Mouse (Mus musculus) embryonic facial prominence, embryonic 10.5 days (tissue): ENCODE results near the gene Wdr17. TPM values are rescaled to one million over a fixed set of nuclear protein-coding genes. Genes with fewer than 3 reads are reported as not detected.
"Not testable (repeated sequence)": the region's sequence is repeated elsewhere in the genome, so short reads cannot be mapped to it uniquely, and the experiment has no call there.

ENCODE experiments used
- DNase-seq: peaks from one replicate; pipeline ENCODE4 v3.0.0-alpha.2; 2017; ENCODE audit warnings: low spot score
- H3K27ac ChIP-seq: fragments of 300-500 bp; sonication (generic); replicated peaks from 2 replicates; pipeline ENCODE4 v1.5.1; 2016; ENCODE audit warnings: mild to moderate bottlenecking
- H3K27me3 ChIP-seq: fragments of 300-500 bp; sonication (generic); replicated peaks from 2 replicates; pipeline ENCODE4 v1.6.1; 2016; ENCODE audit warnings: low read depth, mild to moderate bottlenecking; ENCODE audit not compliant: poor library complexity, severe bottlenecking
- H3K36me3 ChIP-seq: fragments of 300-500 bp; sonication (generic); replicated peaks from 2 replicates; pipeline ENCODE4 v1.6.1; 2016; ENCODE audit warnings: mild to moderate bottlenecking, moderate library complexity
- H3K4me1 ChIP-seq: fragments of 300-500 bp; sonication (generic); 2 replicates; pipeline ENCODE4 v1.6.1; 2016
- H3K4me3 ChIP-seq: fragments of 300-500 bp; sonication (generic); 2 replicates; pipeline ENCODE4 v1.5.1; 2016; ENCODE audit warnings: mild to moderate bottlenecking, moderate library complexity
- H3K9me3 ChIP-seq: fragments of 300-500 bp; sonication (generic); 2 replicates; pipeline ENCODE4 v1.6.1; 2016; ENCODE audit warnings: mild to moderate bottlenecking
- WGBS: fragments of 180-500 bp; shearing (Covaris S2); methylation state at CpG from one replicate; pipeline ENCODE4 v1.1.7; 2016; 5-methylcytosine and 5-hydroxymethylcytosine counted together
- polyA plus RNA-seq: library from polyadenylated mRNA; unstranded; fragments of >200 nt; fragmentation: Nextera tagmentation; extraction: Ambion mirVana; gene quantifications from 2 replicates; pipeline ENCODE4 v1.2.1, GENCODE M21; 2016

Gene Wdr17
- polyA plus RNA-seq, 1 experiment from 2014 or later = 1.8 TPM

- no peak for DNase-seq
- 77% methylated on average over 4 of the region's 4 CpGs for whole genome bisulfite sequencing
- no peak overlapping the region for H3K4me3 ChIP-seq
- no peaks in the 10 kb centered on the region for H3K9me3 ChIP-seq
- H3K27ac ChIP-seq = no peak overlapping the region
- no peaks in the 10 kb centered on the region for H3K36me3 ChIP-seq
- no peaks in the 10 kb centered on the region for H3K27me3 ChIP-seq
- no peaks in the 10 kb centered on the region for H3K4me1 ChIP-seq
Observed at GRCm38 (mm10) chr8:54638634-54639033, 248.3 kb downstream of the Wdr17 start.

- not testable (repeated sequence) for H3K36me3 ChIP-seq, H3K4me3 ChIP-seq, H3K27me3 ChIP-seq, DNase-seq, H3K27ac ChIP-seq, H3K4me1 ChIP-seq, H3K9me3 ChIP-seq
- 86% methylated on average over 17 of the region's 17 CpGs for WGBS
Observed at GRCm38 (mm10) chr8:54616710-54617109, 270.3 kb downstream of the Wdr17 start.

GRCm38 (mm10) chr8:54610238-54610637 is 276.7 kb downstream of the Wdr17 start:
- no peak overlapping the region for H3K27ac ChIP-seq
- no peaks in the 10 kb centered on the region for H3K27me3 ChIP-seq
- H3K4me1 ChIP-seq = no peaks in the 10 kb centered on the region
- DNase-seq = no peak
- H3K9me3 ChIP-seq = no peaks in the 10 kb centered on the region
- 73% methylated on average over 4 of the region's 4 CpGs for WGBS
- H3K36me3 ChIP-seq = no peaks in the 10 kb centered on the region
- H3K4me3 ChIP-seq = no peak overlapping the region

GRCm38 (mm10) chr8:54609336-54609735 is 277.6 kb downstream of the Wdr17 start:
- 91% methylated on average over 2 of the region's 2 CpGs for WGBS
- H3K4me3 ChIP-seq = no peak overlapping the region
- no peak overlapping the region for H3K27ac ChIP-seq
- no peaks in the 10 kb centered on the region for H3K4me1 ChIP-seq
- H3K9me3 ChIP-seq = no peaks in the 10 kb centered on the region
- no peaks in the 10 kb centered on the region for H3K27me3 ChIP-seq
- no peaks in the 10 kb centered on the region for H3K36me3 ChIP-seq
- no peak for DNase-seq

- Histone ChIP-seq H3K27ac (no peak overlapping the region), H3K4me3 (no peak overlapping the region), H3K9me3 (no peaks in the 10 kb centered on the region), H3K36me3 (no peaks in the 10 kb centered on the region), H3K27me3 (no peaks in the 10 kb centered on the region), H3K4me1 (peaks cover 7% of the 10 kb centered on the region)
- 76% methylated on average over 4 of the region's 4 CpGs for WGBS
- no peak for DNase-seq
Observed at GRCm38 (mm10) chr8:54603440-54603839, 283.5 kb downstream of the Wdr17 start.

- no peaks in the 10 kb centered on the region for H3K27me3 ChIP-seq
- H3K4me1 ChIP-seq = peaks cover 7% of the 10 kb centered on the region
- no peaks in the 10 kb centered on the region for H3K36me3 ChIP-seq
- peak within 1 kb of the TSS; percentile 53 for H3K4me3 ChIP-seq
- no peak within 1 kb of the TSS for H3K27ac ChIP-seq
- DNase-seq = peak; percentile 66
- no peaks in the 10 kb centered on the region for H3K9me3 ChIP-seq
- 8% methylated on average over 21 of the region's 21 CpGs for WGBS
Observed at GRCm38 (mm10) chr8:54600671-54601251, 286.2 kb downstream of the Wdr17 start, which contains the start of gene Spata4. Gene Spata4 (plus strand): TSS chr8:54600781.

- Histone ChIP-seq H3K27ac (no peak overlapping the region), H3K4me3 (no peak overlapping the region), H3K9me3 (no peaks in the 10 kb centered on the region), H3K27me3 (no peaks in the 10 kb centered on the region), H3K4me1 (peaks cover 7% of the 10 kb centered on the region), H3K36me3 (no peaks in the 10 kb centered on the region)
- DNase-seq = no peak
- 89% methylated on average over 2 of the region's 2 CpGs for WGBS
Observed at GRCm38 (mm10) chr8:54597386-54597785, 289.6 kb downstream of the Wdr17 start.

GRCm38 (mm10) chr8:54596940-54597339 is 290.0 kb downstream of the Wdr17 start:
- Histone ChIP-seq H3K4me1 (peaks cover 7% of the 10 kb centered on the region), H3K27ac (no peak overlapping the region), H3K9me3 (no peaks in the 10 kb centered on the region), H3K36me3 (no peaks in the 10 kb centered on the region), H3K4me3 (no peak overlapping the region), H3K27me3 (no peaks in the 10 kb centered on the region)
- no peak for DNase-seq
- 82% methylated on average over 2 of the region's 2 CpGs for WGBS

- Histone ChIP-seq H3K4me3 (no peak overlapping the region), H3K4me1 (peaks cover 7% of the 10 kb centered on the region), H3K36me3 (no peaks in the 10 kb centered on the region), H3K9me3 (no peaks in the 10 kb centered on the region), H3K27ac (no peak overlapping the region), H3K27me3 (no peaks in the 10 kb centered on the region)
- DNase-seq = no peak
- 69% methylated on average over 2 of the region's 2 CpGs for WGBS
Observed at GRCm38 (mm10) chr8:54596051-54596450, 290.9 kb downstream of the Wdr17 start.

- DNase-seq = no peak
- Histone ChIP-seq H3K27ac (no peak overlapping the region), H3K27me3 (no peaks in the 10 kb centered on the region), H3K4me1 (no peaks in the 10 kb centered on the region), H3K9me3 (no peaks in the 10 kb centered on the region), H3K4me3 (no peak overlapping the region), H3K36me3 (no peaks in the 10 kb centered on the region)
- WGBS = 91% methylated on average over 5 of the region's 5 CpGs
Observed at GRCm38 (mm10) chr8:54594634-54595033, 292.4 kb downstream of the Wdr17 start.

- Histone ChIP-seq H3K4me1 (no peaks in the 10 kb centered on the region), H3K9me3 (no peaks in the 10 kb centered on the region), H3K4me3 (no peak overlapping the region), H3K27me3 (no peaks in the 10 kb centered on the region), H3K36me3 (no peaks in the 10 kb centered on the region), H3K27ac (no peak overlapping the region)
- 61% methylated on average over 1 of the region's 1 CpGs for whole genome bisulfite sequencing
- no peak for DNase-seq
Observed at GRCm38 (mm10) chr8:54582886-54583285, 304.1 kb downstream of the Wdr17 start.

GRCm38 (mm10) chr8:54581436-54581835 is 305.5 kb downstream of the Wdr17 start:
- WGBS = 81% methylated on average over 3 of the region's 3 CpGs
- no peak overlapping the region for H3K27ac ChIP-seq
- H3K27me3 ChIP-seq = no peaks in the 10 kb centered on the region
- H3K36me3 ChIP-seq = no peaks in the 10 kb centered on the region
- no peaks in the 10 kb centered on the region for H3K4me1 ChIP-seq
- no peak overlapping the region for H3K4me3 ChIP-seq
- DNase-seq = no peak
- H3K9me3 ChIP-seq = no peaks in the 10 kb centered on the region
